23 mouse cellular contexts compared by ENCODE assay signal in genomic region chr9:44473184-44473583, GRCm38 (mm10). TPM values are rescaled to one million over a fixed set of nuclear protein-coding genes. Genes with fewer than 3 reads are reported as not detected.
DNase-seq lines count a peak whose midpoint lies in the region; ATAC-seq lines count a peak whose summit lies in the region.
"Had no signal": no experiment of that assay in that cellular context is flagged by ENCODE, and none has a peak within 500 bp of the region (broad histone marks: within the 10 kb centered on the region; RNA-seq: fewer than 3 reads in every experiment).

No protein-coding gene starts in this region.

- no peaks in the 10 kb centered on the region for H3K27me3 ChIP-seq in kidney, embryonic 16.5 days (ENCODE audit: insufficient read depth, low read length)
- H3K27me3 ChIP-seq: embryonic facial prominence, embryonic 12.5 days; kidney, embryonic 15.5 days; neural tube, embryonic 15.5 days had no signal

- peak; percentile 1 for DNase-seq in gastrocnemius, adult 18-20 months (ENCODE audit: low spot score)
- DNase-seq in gastrocnemius, postnatal 10 days = no peak
- peak; percentile 33 for DNase-seq in kidney, postnatal 10 days
- peak; percentile 24 for DNase-seq in thymus, postnatal 0 days (ENCODE audit: low spot score)
- no peak for DNase-seq in thymus, postnatal 25 days
- DNase-seq in urinary bladder, postnatal 14 days (ENCODE audit: low spot score) = no peak
- DNase-seq: adrenal gland, postnatal 25 days; cerebellum, postnatal 36 days; heart, adult 11 months; liver; lung, postnatal 14 days; thymus, postnatal 14 days had no signal

- H3K4me3 ChIP-seq in kidney, embryonic 16.5 days (ENCODE audit: low read length) = no peak overlapping the region
- H3K4me3 ChIP-seq: embryonic facial prominence, embryonic 12.5 days; kidney, embryonic 15.5 days; midbrain, embryonic 10.5 days; neural tube, embryonic 15.5 days had no signal

- no peak for ATAC-seq in kidney, embryonic 16.5 days (ENCODE audit: low FRiP score, low TSS enrichment)
- ATAC-seq: hindbrain, embryonic 16.5 days had no signal

- 58% methylated on average over 3 of the region's 3 CpGs for WGBS in kidney, embryonic 16.5 days

- no peak overlapping the region for H3K27ac ChIP-seq in kidney, embryonic 16.5 days (ENCODE audit: low read length)
- H3K27ac ChIP-seq: embryonic facial prominence, embryonic 12.5 days; kidney, embryonic 15.5 days; midbrain, embryonic 10.5 days; neural tube, embryonic 15.5 days had no signal

- no peaks in the 10 kb centered on the region for H3K9me3 ChIP-seq in kidney, embryonic 16.5 days (ENCODE audit: low read length)
- H3K9me3 ChIP-seq: embryonic facial prominence, embryonic 12.5 days; kidney, embryonic 15.5 days; neural tube, embryonic 15.5 days had no signal

- no peak overlapping the region for H3K9ac ChIP-seq in kidney, embryonic 16.5 days (replicated peaks; ENCODE audit: low read length)
- H3K9ac ChIP-seq: embryonic facial prominence, embryonic 12.5 days; kidney, embryonic 15.5 days; neural tube, embryonic 15.5 days had no signal

- H3K36me3 ChIP-seq in kidney, embryonic 16.5 days (ENCODE audit: insufficient read depth, low read length) = no peaks in the 10 kb centered on the region
- H3K36me3 ChIP-seq: embryonic facial prominence, embryonic 12.5 days; kidney, embryonic 15.5 days; midbrain, embryonic 10.5 days; neural tube, embryonic 15.5 days had no signal

- no peak overlapping the region for H3K4me2 ChIP-seq in kidney, embryonic 16.5 days (replicated peaks; ENCODE audit: low read depth, low read length)
- H3K4me2 ChIP-seq: embryonic facial prominence, embryonic 12.5 days; kidney, embryonic 15.5 days; neural tube, embryonic 15.5 days had no signal

- H3K4me1 ChIP-seq in kidney, embryonic 16.5 days (ENCODE audit: insufficient read depth, low read length) = peaks cover 9% of the 10 kb centered on the region

RNA-seq across cellular contexts. Expression of gene Bcl9l, which starts 9.4 kb away (rescaled TPM):
- 10 to 100 TPM; 36.0 to 36.6 TPM for total RNA-seq in gastrocnemius, adult 18-20 months (2021)
- total RNA-seq in gastrocnemius, postnatal 10 days (2021) = 10 to 100 TPM; 65.4 to 77.6 TPM
- 11.3 and 12.4 TPM in 2 replicates for polyA plus RNA-seq in kidney, embryonic 16.5 days (2015; fragmentation: Nextera tagmentation; extraction: Ambion mirVana)
- 3.2 and 4.4 TPM in 2 replicates for polyA plus RNA-seq in thymus, postnatal 0 days (2015; fragmentation: Nextera tagmentation; extraction: Ambion mirVana)

RNA-seq across cellular contexts. Expression of gene Upk2, which starts 18.4 kb away (rescaled TPM):
- under 1 TPM; 0.43 to 0.83 TPM for total RNA-seq in gastrocnemius, adult 18-20 months (2021)
- total RNA-seq in gastrocnemius, postnatal 10 days (2021) = under 1 TPM; 0.38 to 0.65 TPM
- 3.4 and 7.6 TPM in 2 replicates for polyA plus RNA-seq in kidney, embryonic 16.5 days (2015; fragmentation: Nextera tagmentation; extraction: Ambion mirVana)
- 0.69 and 1.5 TPM in 2 replicates for polyA plus RNA-seq in thymus, postnatal 0 days (2015; fragmentation: Nextera tagmentation; extraction: Ambion mirVana)
- total RNA-seq: adrenal gland, postnatal 25 days; layer of hippocampus, postnatal 10 days; left cerebral cortex, postnatal 25 days had no signal
- polyA plus RNA-seq: heart, embryonic 16.5 days; hindbrain, embryonic 16.5 days; midbrain, embryonic 10.5 days; neural tube, embryonic 15.5 days had no signal

RNA-seq across cellular contexts. Expression of gene Foxr1, which starts 32.2 kb away (rescaled TPM):
- total RNA-seq in gastrocnemius, adult 18-20 months (2021) = not detected
- total RNA-seq in gastrocnemius, postnatal 10 days (2021) = not detected
- not detected in 2 replicates for polyA plus RNA-seq in kidney, embryonic 16.5 days (2015; fragmentation: Nextera tagmentation; extraction: Ambion mirVana)
- polyA plus RNA-seq in thymus, postnatal 0 days (2015; fragmentation: Nextera tagmentation; extraction: Ambion mirVana) = not detected in 2 replicates
- total RNA-seq: adrenal gland, postnatal 25 days; layer of hippocampus, postnatal 10 days; left cerebral cortex, postnatal 25 days had no signal
- polyA plus RNA-seq: embryonic facial prominence, embryonic 12.5 days; heart, embryonic 16.5 days; hindbrain, embryonic 16.5 days; kidney, embryonic 15.5 days; midbrain, embryonic 10.5 days; neural tube, embryonic 15.5 days; small intestine, adult 2 months; stomach, embryonic 14.5 days had no signal

RNA-seq across cellular contexts. Expression of gene Ccdc84, which starts 54.8 kb away (rescaled TPM):
- 1 to 10 TPM; 3.5 to 4.1 TPM for total RNA-seq in gastrocnemius, adult 18-20 months (2021)
- total RNA-seq in gastrocnemius, postnatal 10 days (2021) = 10 to 100 TPM in 1 of 2 experiments, 1 to 10 TPM in 1; 5.9 to 10.2 TPM
- polyA plus RNA-seq in kidney, embryonic 16.5 days (2015; fragmentation: Nextera tagmentation; extraction: Ambion mirVana) = 26.0 and 31.6 TPM in 2 replicates
- 24.6 and 27.0 TPM in 2 replicates for polyA plus RNA-seq in thymus, postnatal 0 days (2015; fragmentation: Nextera tagmentation; extraction: Ambion mirVana)

Comparison
In these comparisons a context has a peak if more than half of its experiments do, and no peak if none do; other contexts are left out.
1. DNase-seq: peak in gastrocnemius, adult 18-20 months (single experiment), kidney, postnatal 10 days (single experiment) and thymus, postnatal 0 days (single experiment); none in gastrocnemius, postnatal 10 days (single experiment), thymus, postnatal 25 days (single experiment) and urinary bladder, postnatal 14 days (single experiment).